Mouse (Mus musculus) limb, embryonic 13.5 days (tissue): ENCODE measurements around the gene Insm2. TPM values are rescaled to one million over a fixed set of nuclear protein-coding genes. Genes with fewer than 3 reads are reported as not detected.

Experiments used
- ATAC-seq: fragments of 200-750 bp; cut with Nextera tagmentation; 2 replicates; pipeline ENCODE4 v1.8.0; 2017; ENCODE audit warnings: low read depth, moderate number of reproducible peaks, moderate TSS enrichment; ENCODE audit not compliant: low FRiP score
- H3K27ac ChIP-seq: fragments of 300-500 bp; sonication (generic); 2 replicates; pipeline ENCODE4 v1.5.1; 2015; ENCODE audit warnings: inconsistent platforms, mild to moderate bottlenecking, moderate library complexity
- H3K27me3 ChIP-seq: fragments of 300-500 bp; sonication (generic); 2 replicates; pipeline ENCODE4 v1.6.1; 2015; ENCODE audit warnings: mild to moderate bottlenecking, inconsistent platforms
- H3K36me3 ChIP-seq: fragments of 300-500 bp; sonication (generic); 2 replicates; pipeline ENCODE4 v1.6.1; 2015; ENCODE audit warnings: inconsistent platforms, mild to moderate bottlenecking, moderate library complexity
- H3K4me1 ChIP-seq: fragments of 300-500 bp; sonication (generic); 2 replicates; pipeline ENCODE4 v1.6.1; 2015; ENCODE audit warnings: inconsistent platforms
- H3K4me2 ChIP-seq: fragments of 300-500 bp; sonication (generic); replicated peaks from 2 replicates; pipeline ENCODE4 v1.6.1; 2015; ENCODE audit warnings: inconsistent platforms, mild to moderate bottlenecking, moderate library complexity
- H3K4me3 ChIP-seq: fragments of 300-500 bp; sonication (generic); 2 replicates; pipeline ENCODE4 v1.5.1; 2015; ENCODE audit warnings: moderate library complexity, mild to moderate bottlenecking, inconsistent platforms
- H3K9ac ChIP-seq: fragments of 300-500 bp; sonication (generic); 2 replicates; pipeline ENCODE4 v1.6.1; 2015; ENCODE audit warnings: mild to moderate bottlenecking, inconsistent platforms
- H3K9me3 ChIP-seq: fragments of 300-500 bp; sonication (generic); 2 replicates; pipeline ENCODE4 v1.6.1; 2016; ENCODE audit warnings: inconsistent platforms
- WGBS: fragments of 180-500 bp; shearing (Covaris S2); methylation state at CpG from one replicate; pipeline ENCODE4 v1.1.7; 2015; 5-methylcytosine and 5-hydroxymethylcytosine counted together
- polyA plus RNA-seq: library from polyadenylated mRNA; unstranded; fragments of >200 nt; fragmentation: Nextera tagmentation; extraction: Ambion mirVana; gene quantifications from 2 replicates; pipeline ENCODE4 v1.2.1, GENCODE M21; 2015

Gene Insm2
- polyA plus RNA-seq, 1 experiment from 2014 or later = 0.06 TPM

- Histone ChIP-seq H3K36me3 (no peaks in the 10 kb centered on the region), H3K4me1 (no peaks in the 10 kb centered on the region), H3K4me3 (no peak overlapping the region), H3K27me3 (no peaks in the 10 kb centered on the region), H3K9me3 (no peaks in the 10 kb centered on the region), H3K27ac (no peak overlapping the region), H3K4me2 (no peak overlapping the region), H3K9ac (no peak overlapping the region)
- ATAC-seq = no peak
- WGBS = 74% methylated on average over 2 of the region's 2 CpGs
These were observed 11.6 kb downstream of the Insm2 start for GRCm38 (mm10) chr12:55610812-55611211.

- Histone ChIP-seq H3K9ac (no peak overlapping the region), H3K4me3 (no peak overlapping the region)
- 50% methylated on average over 2 of the region's 2 CpGs for WGBS
These were observed 21.1 kb downstream of the Insm2 start for GRCm38 (mm10) chr12:55620321-55620720.

GRCm38 (mm10) chr12:55622615-55623245 lies 23.5 kb downstream of the Insm2 start:
- Histone ChIP-seq H3K27ac (no peak overlapping the region), H3K27me3 (no peaks in the 10 kb centered on the region), H3K9me3 (no peaks in the 10 kb centered on the region), H3K9ac (no peak overlapping the region), H3K36me3 (no peaks in the 10 kb centered on the region), H3K4me2 (no peak overlapping the region), H3K4me3 (no peak overlapping the region), H3K4me1 (peaks cover 6% of the 10 kb centered on the region; the same call in 1 of the 2 replicates)
- WGBS = 58% methylated on average over 3 of the region's 3 CpGs
- ATAC-seq = no peak

More at GRCm38 (mm10) chr12:55620321-55620720, 21.1 kb downstream of the Insm2 start:
- no peak for ATAC-seq
- no peak overlapping the region for H3K4me2 ChIP-seq
- no peaks in the 10 kb centered on the region for H3K36me3 ChIP-seq
- H3K27me3 ChIP-seq = no peaks in the 10 kb centered on the region
- H3K27ac ChIP-seq = no peak overlapping the region
- peaks cover 6% of the 10 kb centered on the region; the same call in 1 of the 2 replicates for H3K4me1 ChIP-seq
- H3K9me3 ChIP-seq = no peaks in the 10 kb centered on the region

- H3K27me3 ChIP-seq = no peaks in the 10 kb centered on the region
- WGBS = 83% methylated on average over 5 of the region's 5 CpGs
- ATAC-seq = no peak
- H3K4me2 ChIP-seq = no peak overlapping the region
- no peak overlapping the region for H3K27ac ChIP-seq
- no peak overlapping the region for H3K4me3 ChIP-seq
- peaks cover 6% of the 10 kb centered on the region; the same call in 1 of the 2 replicates for H3K4me1 ChIP-seq
- no peaks in the 10 kb centered on the region for H3K36me3 ChIP-seq
- H3K9me3 ChIP-seq = no peaks in the 10 kb centered on the region
- no peak overlapping the region for H3K9ac ChIP-seq
These were observed 24.0 kb downstream of the Insm2 start for GRCm38 (mm10) chr12:55623254-55623653.

- H3K36me3 ChIP-seq = no peaks in the 10 kb centered on the region
- no peaks in the 10 kb centered on the region for H3K9me3 ChIP-seq
- H3K27me3 ChIP-seq = no peaks in the 10 kb centered on the region
- WGBS = 37% methylated on average over 4 of the region's 4 CpGs
- no peak overlapping the region for H3K4me2 ChIP-seq
- no peak overlapping the region for H3K9ac ChIP-seq
- no peak overlapping the region for H3K27ac ChIP-seq
- ATAC-seq = no peak
- H3K4me1 ChIP-seq = peaks cover 6% of the 10 kb centered on the region; the same call in 1 of the 2 replicates
- H3K4me3 ChIP-seq = no peak overlapping the region
These were observed 27.5 kb downstream of the Insm2 start for GRCm38 (mm10) chr12:55626711-55627110.

GRCm38 (mm10) chr12:55648011-55648525 lies 48.8 kb downstream of the Insm2 start:
- Histone ChIP-seq H3K27ac (no peak overlapping the region), H3K4me2 (no peak overlapping the region), H3K9me3 (no peaks in the 10 kb centered on the region), H3K4me1 (no peaks in the 10 kb centered on the region), H3K27me3 (no peaks in the 10 kb centered on the region), H3K36me3 (peaks cover 7% of the 10 kb centered on the region; the same call in 1 of the 2 replicates), H3K9ac (no peak overlapping the region), H3K4me3 (no peak overlapping the region)
- WGBS = 89% methylated on average over 7 of the region's 7 CpGs
- ATAC-seq = no peak

Other genes with a start within 250 kb of the Insm2 start
- gene Psma6, start 215.2 kb upstream of the Insm2 start, polyA plus RNA-seq = 461 and 482 TPM in 2 replicates
- 131 and 136 TPM in 2 replicates for gene Nfkbia, start 106.8 kb upstream of the Insm2 start, polyA plus RNA-seq
- gene Aldoart2, start 34.2 kb upstream of the Insm2 start, polyA plus RNA-seq = not detected in 2 replicates
- gene Ralgapa1, start 221.7 kb downstream of the Insm2 start, polyA plus RNA-seq = 16.1 and 16.7 TPM in 2 replicates
- 54.5 and 55.6 TPM in 2 replicates for gene Brms1l, start 236.9 kb downstream of the Insm2 start, polyA plus RNA-seq